Mouse (Mus musculus) lung, postnatal 0 days (tissue): ENCODE data around the gene Txnl4b. TPM values are rescaled to one million over a fixed set of nuclear protein-coding genes. Genes with fewer than 3 reads are reported as not detected.

Experiments
- ATAC-seq: fragments of 200-750 bp; cut with Nextera tagmentation; 2 replicates; pipeline ENCODE4 v1.8.0; 2017; ENCODE audit warnings: moderate library complexity
- DNase-seq: peaks from one replicate; pipeline ENCODE4 v3.0.0-alpha.2; 2016; ENCODE audit warnings: low spot score
- H3K27ac ChIP-seq: fragments of 300-500 bp; sonication (generic); 2 replicates; pipeline ENCODE4 v1.5.1; 2014; ENCODE audit warnings: antibody characterized with exemption, mild to moderate bottlenecking, low read length, mixed read lengths
- H3K27me3 ChIP-seq: fragments of 300-500 bp; sonication (generic); replicated peaks from 2 replicates; pipeline ENCODE4 v1.6.1; 2014; ENCODE audit warnings: low read length, mixed read lengths; ENCODE audit not compliant: insufficient read depth
- H3K36me3 ChIP-seq: fragments of 300-500 bp; sonication (generic); 2 replicates; pipeline ENCODE4 v1.6.1; 2014; ENCODE audit warnings: low read length, mixed read lengths; ENCODE audit not compliant: insufficient read depth
- H3K4me1 ChIP-seq: fragments of 300-500 bp; sonication (generic); 2 replicates; pipeline ENCODE4 v1.6.1; 2014; ENCODE audit warnings: antibody characterized with exemption, low read depth, low read length, mixed read lengths; ENCODE audit not compliant: insufficient read depth
- H3K4me2 ChIP-seq: fragments of 300-500 bp; sonication (generic); replicated peaks from 2 replicates; pipeline ENCODE4 v1.6.1; 2014; ENCODE audit warnings: low read depth, mild to moderate bottlenecking, low read length, moderate library complexity, mixed read lengths
- H3K4me3 ChIP-seq: fragments of 300-500 bp; sonication (generic); 2 replicates; pipeline ENCODE4 v1.5.1; 2014; ENCODE audit warnings: low read depth, low read length
- H3K9ac ChIP-seq: fragments of 300-500 bp; sonication (generic); replicated peaks from 2 replicates; pipeline ENCODE4 v1.6.1; 2014; ENCODE audit warnings: low read depth, mild to moderate bottlenecking
- H3K9me3 ChIP-seq: fragments of 300-500 bp; sonication (generic); 2 replicates; pipeline ENCODE4 v1.6.1; 2016; ENCODE audit warnings: low read length, mixed read lengths
- CTCF ChIP-seq: IDR thresholded peaks from 2 replicates; pipeline ENCODE4 v1.5.1; 2016; ENCODE audit warnings: antibody characterized with exemption, mild to moderate bottlenecking
- EP300 ChIP-seq: IDR thresholded peaks from 2 replicates; pipeline ENCODE4 v1.6.1; 2016; ENCODE audit warnings: antibody characterized with exemption, mild to moderate bottlenecking, control low read depth
- WGBS: fragments of 180-500 bp; shearing (Covaris S2); extraction: QIAGEN DNeasy Blood & Tissue Kit; methylation state at CpG from one replicate; pipeline ENCODE4 v1.1.7; 2014; 5-methylcytosine and 5-hydroxymethylcytosine counted together
- polyA plus RNA-seq: library from polyadenylated mRNA; unstranded; fragments of >200 nt; fragmentation: Nextera tagmentation; extraction: Ambion mirVana; gene quantifications from 2 replicates; pipeline ENCODE4 v1.2.1, GENCODE M21; 2015

Txnl4b gene
- polyA plus RNA-seq, result 24.4 and 25.0 TPM in 2 replicates

DNA sequence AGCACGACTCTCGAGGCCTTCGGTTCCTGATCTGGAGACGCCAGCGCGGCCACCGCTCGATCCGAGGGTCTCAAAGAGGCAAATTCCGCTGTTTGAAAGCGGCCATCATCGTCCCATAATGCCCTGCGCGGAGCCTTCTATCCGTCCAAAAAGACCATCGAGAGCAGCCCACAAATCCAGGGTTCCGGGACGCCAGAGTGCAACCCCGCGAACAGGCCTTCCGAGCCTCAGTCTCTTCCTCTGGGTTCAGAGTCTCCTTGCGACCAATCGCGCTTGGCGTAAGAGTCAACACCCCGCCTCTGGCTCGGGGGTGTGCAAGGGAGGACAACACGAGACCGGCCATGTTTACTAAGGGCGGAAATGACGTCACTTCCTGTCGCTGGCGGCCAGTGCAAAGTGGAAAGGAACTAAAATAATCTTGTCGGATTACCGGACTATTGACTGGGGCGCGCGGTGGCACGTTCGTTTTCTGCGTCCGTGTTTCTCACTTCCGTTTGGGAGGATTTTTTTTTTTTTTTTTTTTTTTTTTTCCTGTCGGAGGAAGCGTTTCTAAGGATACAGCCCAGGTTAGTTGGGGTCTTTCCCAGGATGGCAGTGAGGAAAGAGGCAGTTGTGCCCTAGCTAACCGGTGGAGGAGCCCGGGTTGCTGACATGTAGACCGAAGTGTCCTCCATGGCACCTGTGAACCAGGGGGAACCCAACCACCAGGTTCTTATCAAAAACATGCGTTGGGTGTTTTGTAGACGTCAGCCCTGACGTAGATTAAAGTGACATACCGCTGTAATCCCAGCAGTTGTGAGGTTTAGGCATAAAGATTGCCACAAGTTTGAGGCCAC is at the start of gene Txnl4b, which contains the start of gene Dhx38:
Txnl4b (plus strand) TSS at position 395 of the 836 bp plus-strand sequence.
Dhx38 (minus strand) TSS at position 364 of the 836 bp plus-strand sequence.
- peak; percentile 83 for TF ChIP-seq EP300
- no peak; the same call in none of the 2 replicates for TF ChIP-seq CTCF
- Histone ChIP-seq H3K4me1 (peaks cover 4% of the 10 kb centered on the region; the same call in 1 of the 2 replicates), H3K9me3 (no peaks in the 10 kb centered on the region), H3K9ac (peak within 1 kb of the TSS; percentile 97), H3K36me3 (peaks cover 22% of the 10 kb centered on the region; the same call in 1 of the 2 replicates), H3K27me3 (no peaks in the 10 kb centered on the region), H3K4me2 (peak within 1 kb of the TSS; percentile 76), H3K27ac (peak within 1 kb of the TSS; percentile 98), H3K4me3 (peak within 1 kb of the TSS; percentile 84)
- peak; percentile 100 for DNase-seq
- WGBS, result under 1% methylated on average over 52 of the region's 52 CpGs
- ATAC-seq, result peak; percentile 100

DNA sequence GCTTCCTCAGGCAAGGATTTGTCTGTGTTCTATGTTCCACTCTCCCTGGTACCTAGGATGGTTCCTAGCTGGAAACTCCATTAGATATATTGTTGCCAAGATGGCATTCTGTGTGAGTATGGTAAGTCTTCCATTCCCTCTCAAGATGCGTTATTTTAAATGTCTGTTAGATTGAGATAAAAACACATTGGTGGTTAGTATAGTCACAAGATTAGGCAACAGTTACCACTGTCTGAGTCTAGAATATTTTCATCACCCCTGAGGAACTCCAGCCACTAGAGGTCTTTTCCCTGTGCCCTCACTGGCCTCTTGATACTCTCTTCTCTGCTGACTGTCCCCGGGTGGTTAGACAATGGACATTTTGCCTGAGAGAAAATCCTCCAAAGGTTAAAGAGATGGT is 41.7 kb upstream of the Txnl4b start:
- no peak for DNase-seq
- no peak for ATAC-seq
- Histone ChIP-seq H3K27me3 (no peaks in the 10 kb centered on the region), H3K9me3 (no peaks in the 10 kb centered on the region), H3K9ac (no peak overlapping the region), H3K36me3 (no peaks in the 10 kb centered on the region), H3K4me1 (no peaks in the 10 kb centered on the region), H3K4me2 (no peak overlapping the region), H3K4me3 (no peak overlapping the region), H3K27ac (no peak overlapping the region)
- TF ChIP-seq CTCF (no peak), EP300 (no peak)
- 79% methylated on average over 2 of the region's 2 CpGs for WGBS

DNA sequence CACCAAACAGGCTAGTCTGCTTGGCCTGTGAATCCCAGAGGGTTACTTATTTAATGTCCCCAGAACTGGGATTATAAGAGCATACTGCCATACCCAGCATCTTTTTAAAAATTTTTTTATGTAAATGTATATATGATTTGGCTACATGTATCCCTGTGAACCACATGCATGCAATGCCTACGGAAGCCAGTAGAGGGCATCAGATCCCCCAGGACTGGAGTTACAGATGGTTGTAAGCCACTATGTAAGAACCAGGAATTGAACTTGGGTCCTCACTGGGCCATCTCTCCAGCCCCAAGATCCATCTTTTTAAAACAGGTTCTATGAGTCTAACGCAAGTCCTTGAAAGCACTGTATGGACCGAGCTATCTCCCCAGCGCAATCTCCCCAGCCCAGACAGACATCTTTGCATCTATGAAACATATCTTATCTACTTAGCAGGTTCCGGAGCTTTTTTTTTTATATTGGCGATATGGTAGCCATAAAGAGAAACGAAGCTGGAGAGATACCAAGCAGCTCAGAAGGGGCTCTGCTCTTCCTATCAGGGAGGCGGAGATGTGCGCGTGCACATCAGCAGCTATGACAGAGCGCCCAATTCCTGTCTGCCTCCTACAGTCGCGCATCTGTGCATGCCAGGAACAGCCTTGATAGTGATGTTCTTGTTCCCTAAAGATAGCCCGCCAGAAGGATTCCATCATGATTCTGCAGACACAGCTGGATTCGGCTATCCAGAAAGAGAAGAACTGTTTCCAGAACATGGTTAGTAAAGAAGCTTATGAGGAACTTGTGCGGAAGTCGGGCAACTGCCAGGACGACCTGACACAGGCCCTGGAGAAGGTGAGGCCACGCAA is 30.3 kb upstream of the Txnl4b start:
- no peaks in the 10 kb centered on the region for H3K36me3 ChIP-seq
- H3K9ac ChIP-seq, result no peak overlapping the region
- 84% methylated on average over 19 of the region's 19 CpGs for WGBS
- H3K27ac ChIP-seq, result no peak overlapping the region
- no peaks in the 10 kb centered on the region for H3K27me3 ChIP-seq
- no peaks in the 10 kb centered on the region for H3K9me3 ChIP-seq
- no peak overlapping the region for H3K4me3 ChIP-seq
- no peak for TF ChIP-seq EP300
- TF ChIP-seq CTCF, result peak; percentile 64
- H3K4me2 ChIP-seq, result no peak overlapping the region
- no peak for ATAC-seq
- no peaks in the 10 kb centered on the region for H3K4me1 ChIP-seq
- no peak for DNase-seq

DNA sequence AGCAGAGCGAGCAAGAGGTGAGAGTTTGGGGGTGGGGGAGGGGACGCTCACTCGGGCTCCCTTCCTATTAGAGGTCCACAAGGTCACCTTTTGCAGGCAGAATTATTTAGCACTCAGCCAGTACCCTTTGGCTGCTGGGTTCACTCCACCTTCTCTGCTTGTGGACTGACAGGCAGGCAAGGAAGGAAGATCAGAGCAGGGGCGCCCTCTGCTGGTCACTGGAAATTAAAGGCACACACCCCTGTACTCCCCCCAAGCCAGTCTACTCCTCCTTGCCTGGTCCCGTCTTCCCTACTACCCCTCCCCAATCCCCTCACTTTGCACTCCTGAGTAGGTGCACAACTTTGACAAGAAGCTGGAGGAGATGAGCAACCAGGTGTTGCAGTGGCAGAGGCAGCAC is 29.0 kb upstream of the Txnl4b start:
- no peaks in the 10 kb centered on the region for H3K4me1 ChIP-seq
- H3K4me3 ChIP-seq, result no peak overlapping the region
- no peak overlapping the region for H3K4me2 ChIP-seq
- 9% methylated on average over 5 of the region's 5 CpGs for WGBS
- no peaks in the 10 kb centered on the region for H3K27me3 ChIP-seq
- H3K36me3 ChIP-seq, result no peaks in the 10 kb centered on the region
- H3K9ac ChIP-seq, result no peak overlapping the region
- DNase-seq (peak; percentile 79), ATAC-seq (peak; percentile 71)
- peak; percentile 86 for TF ChIP-seq CTCF
- no peak for TF ChIP-seq EP300
- H3K27ac ChIP-seq, result no peak overlapping the region
- no peaks in the 10 kb centered on the region for H3K9me3 ChIP-seq

DNA sequence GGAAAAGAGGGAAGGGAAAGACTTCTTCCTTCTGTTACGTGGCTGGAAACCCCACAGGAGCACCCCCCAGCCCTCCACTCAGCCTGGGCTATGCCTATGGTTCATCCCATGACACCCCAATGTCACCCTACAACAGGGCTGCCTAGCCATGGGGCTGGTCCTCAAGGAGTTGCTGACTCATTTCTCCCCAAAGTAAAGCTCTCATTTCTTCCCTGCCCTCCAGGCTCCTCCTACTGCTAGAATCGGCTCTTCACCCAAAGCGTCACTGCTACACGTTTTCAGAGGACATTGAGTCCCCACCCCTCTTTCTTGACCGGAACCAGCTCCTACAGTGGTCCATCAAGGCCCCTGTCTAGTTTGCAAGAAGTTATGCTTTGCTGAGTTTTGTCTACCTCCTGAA is 23.5 kb upstream of the Txnl4b start:
- no peak for TF ChIP-seq EP300
- TF ChIP-seq CTCF, result no peak
- Histone ChIP-seq H3K27ac (no peak overlapping the region), H3K27me3 (no peaks in the 10 kb centered on the region), H3K4me3 (no peak overlapping the region), H3K9ac (no peak overlapping the region), H3K36me3 (no peaks in the 10 kb centered on the region), H3K4me1 (no peaks in the 10 kb centered on the region), H3K9me3 (no peaks in the 10 kb centered on the region), H3K4me2 (no peak overlapping the region)
- ATAC-seq (no peak), DNase-seq (no peak)
- 57% methylated on average over 5 of the region's 5 CpGs for WGBS
